In the genomic region with DNA sequence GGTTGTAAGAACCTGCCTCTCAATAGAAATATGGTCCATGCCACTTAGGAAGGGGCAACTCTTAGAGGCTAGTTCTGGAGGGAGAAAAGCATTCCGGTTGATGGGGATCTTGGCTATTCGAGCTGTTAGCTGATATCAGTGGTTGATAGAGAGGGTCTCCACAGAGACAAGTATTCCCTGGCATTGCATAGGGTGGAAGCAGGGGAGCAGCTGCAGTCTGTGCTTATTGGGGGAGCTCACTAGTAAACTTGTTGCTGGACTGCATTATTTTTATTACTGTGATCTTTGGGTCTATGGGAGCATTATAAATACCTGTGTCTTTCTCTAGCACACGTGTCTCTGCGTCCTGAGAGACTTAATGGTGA, we compare ENCODE assay signal across 9 mouse cellular contexts.
DNase-seq lines count a peak whose midpoint lies in the region; ATAC-seq lines count a peak whose summit lies in the region.
"Had no signal": no experiment of that assay in that cellular context is flagged by ENCODE, and none has a peak within 500 bp of the region (broad histone marks: within the 10 kb centered on the region; RNA-seq: fewer than 3 reads in every experiment).

No protein-coding gene starts in this region.

- H3K4me2 ChIP-seq in heart, embryonic 14.5 days (ENCODE audit: low read length) = peak overlapping the region; percentile 84
- peak overlapping the region; percentile 74 for H3K4me2 ChIP-seq in embryonic facial prominence, embryonic 13.5 days
- peak overlapping the region; percentile 68 for H3K4me2 ChIP-seq in intestine, embryonic 14.5 days (ENCODE audit: low read length)
- peak overlapping the region; percentile 56 for H3K4me2 ChIP-seq in midbrain, embryonic 14.5 days (ENCODE audit: low read length)

- no peak overlapping the region for H3K27ac ChIP-seq in heart, embryonic 14.5 days (replicated peaks in 1 of 2; ENCODE audit: control insufficient read depth in 1 of 2, insufficient read depth in 1 of 2, low read depth in 2 of 2, low read length in 2 of 2)
- H3K27ac ChIP-seq in embryonic facial prominence, embryonic 13.5 days = no peak overlapping the region
- H3K27ac ChIP-seq in intestine, embryonic 14.5 days (ENCODE audit: low read depth) = no peak overlapping the region
- H3K27ac ChIP-seq in midbrain, embryonic 14.5 days (replicated peaks; ENCODE audit: low read depth, low read length) = peak overlapping the region; percentile 63; the same call in 1 of the 2 replicates

- no peak for ATAC-seq in heart, embryonic 14.5 days (ENCODE audit: insufficient number of reproducible peaks, insufficient read depth, low FRiP score, low read depth)
- ATAC-seq in embryonic facial prominence, embryonic 13.5 days (ENCODE audit: insufficient number of reproducible peaks, insufficient read depth, low FRiP score, low TSS enrichment, low read depth) = no peak
- no peak for ATAC-seq in intestine, embryonic 14.5 days (replicated peaks; ENCODE audit: low FRiP score, low TSS enrichment, low read depth)
- 0 out of 2 replicates have a peak, but pooled peaks have one; percentile 14 for ATAC-seq in midbrain, embryonic 14.5 days (ENCODE audit: low FRiP score, low TSS enrichment)

- H3K9me3 ChIP-seq in heart, embryonic 14.5 days (ENCODE audit: control insufficient read depth, low read length) = no peaks in the 10 kb centered on the region
- H3K9me3 ChIP-seq in embryonic facial prominence, embryonic 13.5 days = no peaks in the 10 kb centered on the region
- H3K9me3 ChIP-seq in intestine, embryonic 14.5 days (ENCODE audit: control insufficient read depth, low read length) = no peaks in the 10 kb centered on the region
- no peaks in the 10 kb centered on the region for H3K9me3 ChIP-seq in midbrain, embryonic 14.5 days (ENCODE audit: control insufficient read depth, low read length)

- 33% methylated on average over 4 of the region's 4 CpGs for WGBS in heart, embryonic 14.5 days
- WGBS in embryonic facial prominence, embryonic 13.5 days = 47% methylated on average over 4 of the region's 4 CpGs
- 31% methylated on average over 4 of the region's 4 CpGs for WGBS in intestine, embryonic 14.5 days
- 46% methylated on average over 4 of the region's 4 CpGs for WGBS in midbrain, embryonic 14.5 days

- H3K9ac ChIP-seq in heart, embryonic 14.5 days (ENCODE audit: low read length) = no peak overlapping the region
- peak overlapping the region; percentile 61; the same call in 1 of the 2 replicates for H3K9ac ChIP-seq in embryonic facial prominence, embryonic 13.5 days
- no peak overlapping the region for H3K9ac ChIP-seq in intestine, embryonic 14.5 days (ENCODE audit: low read length)
- H3K9ac ChIP-seq in midbrain, embryonic 14.5 days (replicated peaks; ENCODE audit: low read length) = peak overlapping the region; percentile 59

- H3K4me1 ChIP-seq in heart, embryonic 14.5 days (ENCODE audit: control insufficient read depth in 2 of 2, insufficient read depth in 2 of 2, low read length in 2 of 2) = no peaks in the 10 kb centered on the region; a peak in 2 of 4 replicates
- peaks cover 6% of the 10 kb centered on the region; the same call in 1 of the 2 replicates for H3K4me1 ChIP-seq in embryonic facial prominence, embryonic 13.5 days
- no peaks in the 10 kb centered on the region for H3K4me1 ChIP-seq in intestine, embryonic 14.5 days (replicated peaks; ENCODE audit: control insufficient read depth, insufficient read depth, low read length)
- no peaks in the 10 kb centered on the region for H3K4me1 ChIP-seq in midbrain, embryonic 14.5 days (ENCODE audit: control insufficient read depth, insufficient read depth, low read length)

- no peaks in the 10 kb centered on the region for H3K27me3 ChIP-seq in heart, embryonic 14.5 days (ENCODE audit: control insufficient read depth, insufficient read depth, low read length)
- peaks cover 25% of the 10 kb centered on the region for H3K27me3 ChIP-seq in embryonic facial prominence, embryonic 13.5 days
- peaks cover 13% of the 10 kb centered on the region for H3K27me3 ChIP-seq in intestine, embryonic 14.5 days (replicated peaks; ENCODE audit: control insufficient read depth, insufficient read depth, low read length)
- no peaks in the 10 kb centered on the region for H3K27me3 ChIP-seq in midbrain, embryonic 14.5 days (ENCODE audit: control insufficient read depth, insufficient read depth, low read length)

- no peak for DNase-seq in heart, adult 8-10 months (ENCODE audit: low spot score)
- peak; percentile 51 for DNase-seq in intestine, embryonic 14.5 days (ENCODE audit: low spot score)
- no peak for DNase-seq in midbrain, embryonic 14.5 days
- DNase-seq in urinary bladder, postnatal 10 days (ENCODE audit: low spot score) = no peak
- DNase-seq in embryo, embryonic 11 days = no peak
- DNase-seq in right cerebral cortex, postnatal 14 days = no peak
- DNase-seq: kidney, adult 8-10 months had no signal

- no peaks in the 10 kb centered on the region for H3K36me3 ChIP-seq in heart, embryonic 14.5 days (ENCODE audit: control insufficient read depth, insufficient read depth, low read length)
- no peaks in the 10 kb centered on the region for H3K36me3 ChIP-seq in embryonic facial prominence, embryonic 13.5 days
- no peaks in the 10 kb centered on the region for H3K36me3 ChIP-seq in intestine, embryonic 14.5 days (ENCODE audit: control insufficient read depth, insufficient read depth, low read length)
- H3K36me3 ChIP-seq in midbrain, embryonic 14.5 days (ENCODE audit: control insufficient read depth, insufficient read depth, low read length) = no peaks in the 10 kb centered on the region

- H3K4me3 ChIP-seq in heart, embryonic 14.5 days (ENCODE audit: control insufficient read depth in 1 of 2, insufficient read depth in 1 of 2, low read depth in 1 of 2, low read length in 2 of 2) = peak overlapping the region; percentile 38 to 44
- peak overlapping the region; percentile 43 for H3K4me3 ChIP-seq in embryonic facial prominence, embryonic 13.5 days
- H3K4me3 ChIP-seq in intestine, embryonic 14.5 days (ENCODE audit: low read depth, low read length) = peak overlapping the region; percentile 34
- H3K4me3 ChIP-seq in midbrain, embryonic 14.5 days (replicated peaks; ENCODE audit: low read depth, low read length) = peak overlapping the region; percentile 44

Comparison
In these comparisons a context has a peak if more than half of its experiments do, and no peak if none do; other contexts are left out.
1. H3K9ac ChIP-seq: peak in embryonic facial prominence, embryonic 13.5 days (single experiment) and midbrain, embryonic 14.5 days (single experiment); none in heart, embryonic 14.5 days (single experiment) and intestine, embryonic 14.5 days (single experiment).
2. Peak in every context shown above with its lines, with median percentiles within 50 percentile points of each other: H3K4me2 ChIP-seq and H3K4me3 ChIP-seq.